Mouse (Mus musculus) frontal cortex, postnatal 14 days (tissue): ENCODE data around the gene Lrrc27.
A peak's percentile ranks its signal among the peaks of the same experiment; 100 is the strongest.

Source experiments
- DNase-seq, 2 experiments: peaks; one replicate each; pipeline ENCODE4 v3.0.0; 2022; ENCODE audit warnings: low spot score in 2 of 2

Lrrc27 gene

GRCm38 (mm10) chr7:139212754-139213745, at the start of gene Lrrc27, which contains the start of gene Stk32c:
TSS of gene Lrrc27 (plus strand) at chr7:139212988.
TSS of gene Stk32c (minus strand) at chr7:139213307.
- DNase-seq, result peak; percentile 96 to 97

GRCm38 (mm10) chr7:139164410-139164809, 48.4 kb upstream of the Lrrc27 start:
- peak in 1 of 2 experiments; percentile 58 for DNase-seq

- no peak for DNase-seq
These were observed 43.6 kb upstream of the Lrrc27 start for GRCm38 (mm10) chr7:139169143-139169542.

- DNase-seq, result no peak
These were observed 33.5 kb upstream of the Lrrc27 start for GRCm38 (mm10) chr7:139179299-139179698.

GRCm38 (mm10) chr7:139180058-139180457, 32.7 kb upstream of the Lrrc27 start:
- DNase-seq, result peak in 1 of 2 experiments; percentile 2

- peak in 1 of 2 experiments; percentile 4 for DNase-seq
These were observed 28.4 kb upstream of the Lrrc27 start for GRCm38 (mm10) chr7:139184396-139184795.

GRCm38 (mm10) chr7:139184846-139185245, 27.9 kb upstream of the Lrrc27 start:
- peak; percentile 3 to 4 for DNase-seq

- DNase-seq, result peak in 1 of 2 experiments; percentile 5
These were observed 26.8 kb upstream of the Lrrc27 start for GRCm38 (mm10) chr7:139185971-139186370.

- DNase-seq, result peak in 1 of 2 experiments; percentile 16
These were observed 26.4 kb upstream of the Lrrc27 start for GRCm38 (mm10) chr7:139186436-139186835.

- DNase-seq, result no peak
These were observed 25.5 kb upstream of the Lrrc27 start for GRCm38 (mm10) chr7:139187277-139187676.

- DNase-seq, result peak in 1 of 2 experiments; percentile 67
These were observed 24.8 kb upstream of the Lrrc27 start for GRCm38 (mm10) chr7:139187771-139188633.

- DNase-seq, result no peak
These were observed 24.1 kb upstream of the Lrrc27 start for GRCm38 (mm10) chr7:139188634-139189207.

GRCm38 (mm10) chr7:139190616-139191015, 22.2 kb upstream of the Lrrc27 start:
- peak in 1 of 2 experiments; percentile 1 for DNase-seq

GRCm38 (mm10) chr7:139191619-139192018, 21.2 kb upstream of the Lrrc27 start:
- DNase-seq, result peak in 1 of 2 experiments; percentile 2

GRCm38 (mm10) chr7:139197022-139197421, 15.8 kb upstream of the Lrrc27 start:
- DNase-seq, result peak in 1 of 2 experiments; percentile 2

- DNase-seq, result peak; percentile 31 to 63
These were observed 12.7 kb upstream of the Lrrc27 start for GRCm38 (mm10) chr7:139200108-139200507.

- DNase-seq, result no peak
These were observed 11.6 kb upstream of the Lrrc27 start for GRCm38 (mm10) chr7:139201209-139201608.

- peak in 1 of 2 experiments; percentile 4 for DNase-seq
These were observed 4.6 kb upstream of the Lrrc27 start for GRCm38 (mm10) chr7:139208023-139208772.

- peak in 1 of 2 experiments; percentile 2 for DNase-seq
These were observed 4.1 kb upstream of the Lrrc27 start for GRCm38 (mm10) chr7:139208773-139209095.

- peak in 1 of 2 experiments; percentile 4 for DNase-seq
These were observed 1.0 kb upstream of the Lrrc27 start for GRCm38 (mm10) chr7:139211761-139212160.

GRCm38 (mm10) chr7:139213751-139214150, 963 bp downstream of the Lrrc27 start:
- DNase-seq, result no peak
